Mouse (Mus musculus): ENCODE measurements at regions not wholly inside any gene's neighbourhood (a gene's known extent, or its start where the extent isn't known, plus 50 kb on each side); places are given as distances from the start of the nearest gene placed in this dataset.

GRCm38 (mm10) chr17:82731561-82731960, 483.5 kb upstream of the Pkdcc start:
- no peaks in the 10 kb centered on the region for H3K27me3 ChIP-seq
- H3K9me3 ChIP-seq, result no peaks in the 10 kb centered on the region
- no peaks in the 10 kb centered on the region for H3K4me1 ChIP-seq (replicated peaks)
- WGBS, result 70% methylated on average over 4 of the region's 4 CpGs
- H3K36me3 ChIP-seq, result no peaks in the 10 kb centered on the region
- no peak overlapping the region for H3K27ac ChIP-seq
- H3K4me2 ChIP-seq, result no peak overlapping the region
- H3K4me3 ChIP-seq (replicated peaks), result no peak overlapping the region
- H3K9ac ChIP-seq (replicated peaks), result no peak overlapping the region
- no peak for ATAC-seq (ENCODE audit: insufficient number of reproducible peaks, insufficient read depth, low FRiP score, low TSS enrichment, low read depth)

- H3K4me1 ChIP-seq (replicated peaks), result no peaks in the 10 kb centered on the region
- H3K36me3 ChIP-seq, result no peaks in the 10 kb centered on the region
- H3K9ac ChIP-seq (replicated peaks), result no peak overlapping the region
- no peaks in the 10 kb centered on the region for H3K27me3 ChIP-seq
- 92% methylated on average over 1 of the region's 1 CpGs for WGBS
- ATAC-seq (ENCODE audit: insufficient number of reproducible peaks, insufficient read depth, low FRiP score, low TSS enrichment, low read depth), result no peak
- no peak overlapping the region for H3K4me2 ChIP-seq
- no peaks in the 10 kb centered on the region for H3K9me3 ChIP-seq
- no peak overlapping the region for H3K4me3 ChIP-seq (replicated peaks)
- H3K27ac ChIP-seq, result no peak overlapping the region
Measured at GRCm38 (mm10) chr17:82742445-82742844, 472.6 kb upstream of the Pkdcc start.

- H3K4me1 ChIP-seq (replicated peaks), result no peaks in the 10 kb centered on the region
- no peaks in the 10 kb centered on the region for H3K27me3 ChIP-seq
- H3K27ac ChIP-seq, result no peak overlapping the region
- WGBS, result 79% methylated on average over 3 of the region's 3 CpGs
- no peak overlapping the region for H3K4me2 ChIP-seq
- H3K36me3 ChIP-seq, result no peaks in the 10 kb centered on the region
- ATAC-seq (ENCODE audit: insufficient number of reproducible peaks, insufficient read depth, low FRiP score, low TSS enrichment, low read depth), result no peak
- no peaks in the 10 kb centered on the region for H3K9me3 ChIP-seq
- no peak overlapping the region for H3K9ac ChIP-seq (replicated peaks)
- no peak overlapping the region for H3K4me3 ChIP-seq (replicated peaks)
Measured at GRCm38 (mm10) chr17:82757400-82757799, 457.7 kb upstream of the Pkdcc start.

- H3K4me1 ChIP-seq (replicated peaks), result no peaks in the 10 kb centered on the region
- 70% methylated on average over 2 of the region's 2 CpGs for WGBS
- no peak overlapping the region for H3K27ac ChIP-seq
- no peaks in the 10 kb centered on the region for H3K9me3 ChIP-seq
- no peak for ATAC-seq (ENCODE audit: insufficient number of reproducible peaks, insufficient read depth, low FRiP score, low TSS enrichment, low read depth)
- H3K4me2 ChIP-seq, result no peak overlapping the region
- no peaks in the 10 kb centered on the region for H3K27me3 ChIP-seq
- H3K4me3 ChIP-seq (replicated peaks), result no peak overlapping the region
- H3K36me3 ChIP-seq, result no peaks in the 10 kb centered on the region
- H3K9ac ChIP-seq (replicated peaks), result no peak overlapping the region
Measured at GRCm38 (mm10) chr17:82779096-82779495, 436.0 kb upstream of the Pkdcc start.

GRCm38 (mm10) chr17:82822129-82822528, 393.0 kb upstream of the Pkdcc start:
- H3K9ac ChIP-seq (replicated peaks), result no peak overlapping the region
- 73% methylated on average over 3 of the region's 3 CpGs for WGBS
- H3K27ac ChIP-seq, result no peak overlapping the region
- H3K4me2 ChIP-seq, result no peak overlapping the region
- no peaks in the 10 kb centered on the region for H3K36me3 ChIP-seq
- H3K9me3 ChIP-seq, result no peaks in the 10 kb centered on the region
- no peaks in the 10 kb centered on the region for H3K4me1 ChIP-seq (replicated peaks)
- no peak overlapping the region for H3K4me3 ChIP-seq (replicated peaks)
- H3K27me3 ChIP-seq, result no peaks in the 10 kb centered on the region
- no peak for ATAC-seq (ENCODE audit: insufficient number of reproducible peaks, insufficient read depth, low FRiP score, low TSS enrichment, low read depth)

GRCm38 (mm10) chr17:82824057-82824456, 391.0 kb upstream of the Pkdcc start:
- Histone ChIP-seq H3K27me3 (no peaks in the 10 kb centered on the region), H3K4me2 (no peak overlapping the region), H3K4me1 (replicated peaks) (no peaks in the 10 kb centered on the region), H3K9ac (replicated peaks) (no peak overlapping the region), H3K27ac (no peak overlapping the region), H3K9me3 (no peaks in the 10 kb centered on the region), H3K36me3 (no peaks in the 10 kb centered on the region), H3K4me3 (replicated peaks) (no peak overlapping the region)
- ATAC-seq (ENCODE audit: insufficient number of reproducible peaks, insufficient read depth, low FRiP score, low TSS enrichment, low read depth), result no peak
- WGBS, result 74% methylated on average over 7 of the region's 7 CpGs

- no peaks in the 10 kb centered on the region for H3K27me3 ChIP-seq
- H3K4me1 ChIP-seq (replicated peaks), result no peaks in the 10 kb centered on the region
- no peak overlapping the region for H3K4me2 ChIP-seq
- no peak for ATAC-seq (ENCODE audit: insufficient number of reproducible peaks, insufficient read depth, low FRiP score, low TSS enrichment, low read depth)
- H3K27ac ChIP-seq, result no peak overlapping the region
- no peak overlapping the region for H3K4me3 ChIP-seq (replicated peaks)
- no peak overlapping the region for H3K9ac ChIP-seq (replicated peaks)
- no peaks in the 10 kb centered on the region for H3K36me3 ChIP-seq
- no peaks in the 10 kb centered on the region for H3K9me3 ChIP-seq
- 89% methylated on average over 6 of the region's 6 CpGs for WGBS
Measured at GRCm38 (mm10) chr17:82824619-82825018, 390.5 kb upstream of the Pkdcc start.

- Histone ChIP-seq H3K9me3 (no peaks in the 10 kb centered on the region), H3K9ac (replicated peaks) (no peak overlapping the region), H3K4me2 (no peak overlapping the region), H3K4me3 (replicated peaks) (no peak overlapping the region), H3K4me1 (replicated peaks) (no peaks in the 10 kb centered on the region), H3K36me3 (no peaks in the 10 kb centered on the region), H3K27me3 (no peaks in the 10 kb centered on the region), H3K27ac (no peak overlapping the region)
- ATAC-seq (ENCODE audit: insufficient number of reproducible peaks, insufficient read depth, low FRiP score, low TSS enrichment, low read depth), result no peak
Measured at GRCm38 (mm10) chr17:82827170-82827569, 387.9 kb upstream of the Pkdcc start.

GRCm38 (mm10) chr17:82827841-82828240, 387.3 kb upstream of the Pkdcc start:
- Histone ChIP-seq H3K36me3 (no peaks in the 10 kb centered on the region), H3K4me3 (replicated peaks) (no peak overlapping the region), H3K4me1 (replicated peaks) (no peaks in the 10 kb centered on the region), H3K27ac (no peak overlapping the region), H3K9ac (replicated peaks) (no peak overlapping the region), H3K9me3 (no peaks in the 10 kb centered on the region), H3K4me2 (no peak overlapping the region), H3K27me3 (no peaks in the 10 kb centered on the region)
- WGBS, result 93% methylated on average over 8 of the region's 8 CpGs
- no peak for ATAC-seq (ENCODE audit: insufficient number of reproducible peaks, insufficient read depth, low FRiP score, low TSS enrichment, low read depth)

GRCm38 (mm10) chr17:82828434-82828997, 386.6 kb upstream of the Pkdcc start:
- ATAC-seq (ENCODE audit: insufficient number of reproducible peaks, insufficient read depth, low FRiP score, low TSS enrichment, low read depth), result no peak
- Histone ChIP-seq H3K9ac (replicated peaks) (no peak overlapping the region), H3K36me3 (no peaks in the 10 kb centered on the region), H3K9me3 (no peaks in the 10 kb centered on the region), H3K4me1 (replicated peaks) (no peaks in the 10 kb centered on the region), H3K4me2 (no peak overlapping the region), H3K4me3 (replicated peaks) (no peak overlapping the region), H3K27me3 (no peaks in the 10 kb centered on the region), H3K27ac (no peak overlapping the region)
- 85% methylated on average over 5 of the region's 5 CpGs for WGBS

- Histone ChIP-seq H3K27ac (no peak overlapping the region), H3K36me3 (no peaks in the 10 kb centered on the region), H3K4me1 (replicated peaks) (no peaks in the 10 kb centered on the region), H3K4me3 (replicated peaks) (no peak overlapping the region), H3K9me3 (no peaks in the 10 kb centered on the region), H3K27me3 (no peaks in the 10 kb centered on the region), H3K9ac (replicated peaks) (no peak overlapping the region), H3K4me2 (no peak overlapping the region)
- ATAC-seq (ENCODE audit: insufficient number of reproducible peaks, insufficient read depth, low FRiP score, low TSS enrichment, low read depth), result no peak
- 90% methylated on average over 2 of the region's 2 CpGs for WGBS
Measured at GRCm38 (mm10) chr17:82829415-82829814, 385.7 kb upstream of the Pkdcc start.

GRCm38 (mm10) chr17:82834177-82834576, 380.9 kb upstream of the Pkdcc start:
- Histone ChIP-seq H3K4me2 (no peak overlapping the region), H3K4me1 (replicated peaks) (no peaks in the 10 kb centered on the region), H3K27me3 (no peaks in the 10 kb centered on the region), H3K36me3 (no peaks in the 10 kb centered on the region), H3K4me3 (replicated peaks) (no peak overlapping the region), H3K9me3 (no peaks in the 10 kb centered on the region), H3K27ac (no peak overlapping the region), H3K9ac (replicated peaks) (no peak overlapping the region)
- WGBS, result 76% methylated on average over 3 of the region's 3 CpGs
- no peak for ATAC-seq (ENCODE audit: insufficient number of reproducible peaks, insufficient read depth, low FRiP score, low TSS enrichment, low read depth)
